Mouse (Mus musculus): ENCODE results near the gene Il12rb1.

Il12rb1 gene

DNA sequence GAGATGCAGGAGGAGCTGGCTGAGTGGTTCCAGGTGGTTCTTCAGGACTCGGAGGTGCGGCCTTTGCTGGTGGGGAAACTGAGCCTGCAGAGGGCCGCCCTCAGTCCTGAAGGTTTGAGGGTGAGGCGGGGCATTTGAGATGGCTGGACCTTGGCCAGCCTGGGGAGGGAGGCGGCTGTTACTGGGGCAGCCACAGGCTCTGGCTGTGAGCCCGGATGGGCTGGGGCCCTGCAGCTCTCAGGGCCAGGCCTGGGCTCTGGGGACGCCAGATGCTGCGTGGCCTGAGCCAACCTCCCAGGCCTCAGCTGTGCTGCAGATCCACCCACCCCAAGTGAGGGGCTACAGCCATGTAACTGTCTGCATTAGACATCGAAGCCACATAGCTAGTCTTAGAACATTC lies 34.4 kb upstream of the Il12rb1 start:
- DNase-seq (ENCODE audit: low read depth, low spot score): no peak

DNA sequence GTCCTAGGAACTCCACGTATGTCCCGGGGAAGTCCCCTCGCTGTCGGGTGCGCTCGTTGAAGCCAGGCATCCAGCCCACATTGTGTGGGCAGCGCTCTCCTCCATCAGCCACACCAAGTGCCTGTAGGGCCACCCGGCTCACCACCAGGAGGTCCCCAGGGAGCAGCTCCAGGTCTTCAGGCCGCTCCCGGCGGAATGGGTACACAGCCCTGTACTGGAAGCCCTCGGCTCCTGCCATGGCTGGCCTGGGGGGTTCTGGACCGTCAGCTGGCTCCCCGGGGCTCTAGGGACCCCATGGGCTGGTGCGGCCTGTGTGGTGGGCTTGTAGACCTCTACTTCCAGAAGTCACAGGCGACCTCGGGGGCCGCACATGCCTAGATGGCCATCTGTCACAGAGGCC lies 33.5 kb upstream of the Il12rb1 start:
- no peak for DNase-seq (ENCODE audit: low read depth, low spot score)

DNA sequence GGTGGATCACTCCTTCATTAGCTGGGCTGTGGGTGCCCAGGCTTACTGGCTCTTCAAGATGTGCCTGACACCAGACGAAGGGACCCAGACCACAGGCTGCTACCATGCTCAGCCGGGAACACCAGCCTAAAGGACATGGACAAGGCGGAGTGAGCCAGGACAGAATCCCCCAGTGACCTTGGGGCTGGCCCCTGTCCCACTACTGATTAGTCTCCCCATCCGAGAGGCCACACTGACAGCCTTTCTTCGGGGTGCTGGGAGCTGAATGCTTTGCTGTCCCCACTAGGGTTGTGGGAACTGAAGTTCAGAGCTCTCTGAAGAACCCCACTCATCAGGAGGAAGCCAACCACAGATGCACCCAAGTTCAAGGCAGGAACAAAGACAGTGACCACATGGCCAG lies 33.0 kb upstream of the Il12rb1 start:
- DNase-seq (ENCODE audit: low read depth, low spot score): no peak

GRCm38 (mm10) chr8:70775851-70776495 lies 32.3 kb upstream of the Il12rb1 start:
- DNase-seq (ENCODE audit: low read depth, low spot score): peak; percentile 41

DNA sequence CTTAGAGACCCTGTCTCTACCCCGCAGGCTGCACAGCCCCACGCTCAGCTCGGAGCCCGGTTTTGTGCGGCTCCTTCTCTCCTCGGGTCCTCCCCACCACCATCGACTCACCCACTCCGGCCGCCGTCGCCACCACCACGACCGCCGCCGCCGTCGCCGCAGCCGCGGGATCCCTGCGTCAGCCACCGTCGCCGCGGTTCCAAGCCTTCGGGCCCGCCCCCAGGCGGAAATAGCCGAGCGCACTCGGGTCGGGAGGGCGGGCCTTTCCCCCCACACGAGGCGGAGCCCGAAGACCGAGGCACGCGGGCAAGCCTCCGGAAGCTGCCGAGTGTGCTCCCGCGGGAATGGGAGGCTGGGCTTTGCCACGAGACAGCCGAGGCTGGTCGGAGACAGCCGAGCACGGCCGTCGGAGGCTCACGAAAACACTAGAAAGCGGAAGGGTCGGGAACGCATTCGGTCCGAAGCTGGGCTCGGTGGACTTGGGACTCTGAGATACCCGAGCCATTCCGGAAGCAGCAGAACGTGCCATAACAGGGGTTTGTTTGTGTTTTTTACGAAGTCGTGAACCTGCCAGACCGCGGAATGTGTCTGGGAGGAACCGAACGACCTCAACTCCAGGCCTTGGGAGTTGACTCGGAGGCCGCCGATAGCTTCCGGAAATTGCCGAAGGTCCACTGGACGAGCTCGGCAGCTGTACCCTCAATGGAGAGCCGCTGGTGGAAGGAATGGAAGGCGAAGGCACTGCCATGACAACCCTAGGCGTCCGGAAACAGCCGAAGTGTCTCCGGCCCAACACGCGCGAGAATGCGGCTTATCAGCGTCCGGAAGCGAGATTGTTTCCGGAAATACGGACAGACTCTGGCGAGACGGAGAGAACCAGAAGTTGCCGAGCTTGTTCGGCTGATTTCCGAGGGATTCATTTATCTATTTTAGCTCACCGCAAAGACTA lies 31.5 kb upstream of the Il12rb1 start, which contains the start of gene Pik3r2:
TSS of gene Pik3r2 (minus strand) at position 218 of the 949 bp plus-strand sequence.
- DNase-seq (ENCODE audit: low read depth, low spot score): peak; percentile 97

DNA sequence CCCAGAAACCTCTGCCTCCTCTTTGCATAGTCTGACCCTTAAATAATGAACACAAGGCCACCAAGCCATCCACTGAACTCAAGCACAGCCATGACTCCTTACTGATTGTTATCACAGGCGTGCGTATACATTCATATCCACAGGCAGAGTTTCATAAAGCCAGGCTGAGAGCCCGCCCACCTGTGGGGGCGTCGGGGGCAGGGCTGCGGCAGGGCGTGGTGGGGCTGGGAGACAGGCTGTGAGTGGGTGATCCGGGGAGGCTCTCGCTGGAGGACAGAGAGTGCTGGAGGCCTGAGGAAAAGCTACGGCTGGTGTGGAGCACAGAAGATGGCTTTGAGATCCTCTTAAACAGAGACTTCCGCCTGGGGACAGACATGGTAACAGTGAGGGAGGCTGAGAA lies 28.2 kb upstream of the Il12rb1 start:
- DNase-seq (ENCODE audit: low read depth, low spot score): no peak

- DNase-seq (ENCODE audit: low read depth, low spot score): no peak
These were observed 21.8 kb upstream of the Il12rb1 start for GRCm38 (mm10) chr8:70786291-70787050.

- DNase-seq (ENCODE audit: low read depth, low spot score): no peak
These were observed 21.2 kb upstream of the Il12rb1 start for GRCm38 (mm10) chr8:70787051-70787445.

- no peak for DNase-seq (ENCODE audit: low read depth, low spot score)
These were observed 20.1 kb upstream of the Il12rb1 start for GRCm38 (mm10) chr8:70787941-70788667.

DNA sequence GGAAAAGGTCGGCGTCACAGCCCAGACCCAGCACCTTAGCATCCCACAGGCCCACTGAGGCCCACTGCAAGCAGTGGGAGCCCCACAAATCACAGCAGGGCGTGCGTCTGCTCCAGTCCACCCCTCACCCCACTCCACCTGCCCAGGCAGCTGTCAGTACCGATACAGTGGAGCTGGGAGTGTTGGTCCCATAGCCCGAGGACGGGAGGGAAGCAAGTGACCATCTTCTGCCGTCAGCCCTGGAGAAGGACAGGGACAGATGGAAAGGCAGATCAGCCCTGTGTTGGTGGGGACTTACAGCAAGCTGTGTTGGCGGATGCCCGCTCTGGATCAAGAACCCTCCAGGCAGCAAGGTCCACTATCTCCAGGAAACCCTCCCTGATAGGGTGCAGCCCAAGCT lies 19.2 kb upstream of the Il12rb1 start:
- no peak for DNase-seq (ENCODE audit: low read depth, low spot score)

- DNase-seq (ENCODE audit: low read depth, low spot score): no peak
These were observed 17.4 kb upstream of the Il12rb1 start for GRCm38 (mm10) chr8:70790846-70791245.

DNA sequence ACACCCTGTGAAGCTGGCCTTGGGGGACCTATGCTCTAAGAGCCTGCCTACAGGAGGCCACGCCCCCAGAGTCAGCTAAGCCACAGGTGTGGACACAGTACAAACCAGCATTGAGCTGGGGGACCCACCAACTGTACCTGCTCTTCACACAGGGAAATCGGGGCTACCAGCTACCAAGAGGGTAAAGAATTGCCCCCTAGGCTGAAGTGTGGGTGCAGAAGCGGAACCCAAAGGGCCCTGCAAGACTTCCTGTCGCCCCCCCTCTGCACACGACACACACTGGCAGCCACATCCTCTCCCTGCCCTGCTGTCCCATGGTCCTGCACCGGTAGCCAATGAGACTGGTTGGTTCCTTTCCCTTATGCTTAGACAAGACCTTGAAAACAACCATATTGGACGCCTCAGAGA lies 17.0 kb upstream of the Il12rb1 start:
- DNase-seq (ENCODE audit: low read depth, low spot score): peak; percentile 86

DNA sequence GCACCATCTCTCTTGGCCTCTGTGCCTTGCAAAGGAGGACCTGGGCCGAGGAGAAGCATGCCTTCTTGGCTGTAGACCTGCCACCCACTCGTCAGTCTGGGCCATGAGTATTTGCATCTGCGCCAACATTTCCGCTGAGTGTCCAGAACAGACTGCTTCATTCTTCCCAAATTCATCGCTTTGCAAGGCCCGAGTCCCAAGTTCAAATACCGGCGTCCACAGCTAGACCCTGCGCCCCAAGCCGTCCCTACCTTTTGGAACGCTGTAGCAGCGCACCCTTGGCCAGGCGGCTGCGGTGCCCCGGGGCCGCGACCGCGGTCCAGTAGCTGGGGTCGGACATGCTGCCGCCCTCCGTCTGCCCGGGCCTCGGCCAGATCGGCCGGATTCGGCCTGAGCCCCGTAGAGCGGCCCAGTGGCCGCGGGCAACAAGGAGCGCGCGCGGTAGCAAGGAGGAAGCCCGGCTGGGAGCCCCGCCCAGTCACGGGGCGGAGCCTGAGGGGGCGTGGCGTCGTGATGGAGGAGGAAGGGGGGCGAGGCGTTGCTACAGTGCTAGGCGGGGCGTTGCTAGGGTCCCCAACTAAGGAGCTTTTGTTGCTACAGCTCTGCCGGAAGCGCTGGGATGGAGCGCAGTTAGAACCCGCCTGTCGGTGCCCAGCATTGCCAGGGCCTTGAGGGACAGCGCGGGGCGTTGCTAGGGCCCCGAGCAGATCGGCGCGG lies 16.1 kb upstream of the Il12rb1 start:
- peak; percentile 99 for DNase-seq (ENCODE audit: low read depth, low spot score)

DNA sequence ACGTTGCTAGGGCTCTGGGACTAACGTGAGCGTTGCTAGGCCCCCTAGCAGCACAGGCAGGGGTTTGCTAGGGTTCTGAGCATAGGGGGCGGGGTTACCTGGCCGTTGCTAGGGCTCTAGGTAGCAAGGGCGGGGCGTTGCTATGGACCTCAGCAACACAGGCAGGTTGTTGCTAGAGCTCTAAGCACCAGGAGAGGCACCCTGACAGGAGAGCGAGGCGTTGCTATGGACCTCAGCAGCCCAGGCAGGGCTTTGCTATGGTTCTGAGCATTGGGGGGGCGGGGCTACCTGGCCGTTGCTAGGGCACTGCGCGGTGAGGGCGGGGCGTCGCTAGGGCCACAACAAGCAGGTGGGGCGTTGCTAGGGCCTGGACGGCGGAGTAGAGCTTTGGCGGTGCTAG lies 15.5 kb upstream of the Il12rb1 start:
- DNase-seq (ENCODE audit: low read depth, low spot score): peak; percentile 92

DNA sequence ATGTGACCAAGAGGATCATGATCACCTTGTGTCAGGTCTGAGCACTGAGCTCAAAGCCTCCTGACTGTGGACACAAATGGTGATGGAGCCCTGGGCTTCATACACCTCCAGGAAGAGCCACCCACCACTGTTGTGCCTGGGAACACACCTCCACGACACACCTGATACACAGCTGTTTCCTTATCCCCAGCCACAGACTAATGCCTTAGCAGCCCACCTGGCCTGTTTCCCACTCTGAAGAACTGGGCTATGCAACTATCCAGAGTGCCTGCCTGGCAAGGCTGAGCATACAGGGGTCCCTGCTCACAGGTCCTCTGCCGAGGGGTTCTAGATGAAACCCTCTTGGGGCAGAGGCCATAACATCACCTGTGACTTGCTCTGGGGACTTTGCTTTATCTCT lies 14.0 kb upstream of the Il12rb1 start:
- no peak for DNase-seq (ENCODE audit: low read depth, low spot score)

DNA sequence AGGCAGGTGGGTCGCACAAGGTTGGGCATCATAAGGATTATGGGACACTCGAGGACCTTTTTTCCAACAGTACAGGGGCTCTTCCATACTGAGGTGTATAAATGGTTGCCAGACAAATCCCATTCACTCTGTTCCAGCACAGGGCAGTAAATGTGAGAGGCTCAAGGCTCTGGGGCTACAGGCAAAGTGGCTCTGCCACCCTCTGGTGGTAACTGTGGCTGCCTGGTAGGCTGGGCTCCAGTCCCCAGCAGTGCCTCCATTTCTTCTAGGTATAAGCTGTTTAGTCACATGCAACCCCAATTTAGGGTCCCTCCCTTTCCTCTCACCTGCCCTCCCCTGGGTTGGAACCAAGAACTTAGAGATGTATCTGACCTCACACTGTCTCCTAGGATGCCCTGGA lies 12.9 kb upstream of the Il12rb1 start:
- DNase-seq (ENCODE audit: low read depth, low spot score): no peak

DNA sequence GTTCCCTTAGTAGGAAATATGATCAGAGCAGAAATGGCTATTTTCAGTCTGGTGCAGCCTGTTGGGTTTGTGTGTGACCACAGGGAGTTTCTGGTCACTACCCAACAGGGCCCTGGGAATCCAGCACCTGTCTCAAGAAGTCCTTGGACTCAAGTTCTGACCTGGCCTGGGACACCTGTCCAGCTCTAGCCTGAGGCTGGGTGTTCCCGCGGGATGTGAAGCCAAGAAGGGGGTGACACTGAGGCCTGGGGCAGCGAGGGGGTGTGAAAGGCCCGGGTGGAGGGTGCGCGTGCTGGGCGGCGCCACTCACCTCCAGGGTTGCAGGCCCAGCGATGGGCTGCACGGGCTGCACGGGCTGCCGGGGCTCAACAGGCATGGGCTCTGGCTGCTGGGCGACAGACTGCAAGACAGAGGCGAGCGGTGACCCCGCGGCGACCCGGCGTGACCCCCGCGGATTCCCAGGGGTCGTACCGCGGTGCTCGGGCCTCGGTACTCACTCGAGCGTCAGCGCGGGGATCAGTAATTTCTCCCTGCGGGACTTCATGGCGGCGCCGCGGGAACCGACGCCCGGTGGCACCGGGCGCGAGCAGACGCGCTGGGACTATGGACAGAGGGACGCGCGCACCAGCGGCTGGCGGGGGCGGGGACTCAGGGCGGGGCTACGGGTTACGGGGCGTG lies 11.7 kb upstream of the Il12rb1 start:
- DNase-seq (ENCODE audit: low read depth, low spot score): no peak

- peak; percentile 91 for DNase-seq (ENCODE audit: low read depth, low spot score)
These were observed 10.9 kb upstream of the Il12rb1 start for GRCm38 (mm10) chr8:70797081-70798070.

GRCm38 (mm10) chr8:70798281-70798680 lies 10.0 kb upstream of the Il12rb1 start:
- DNase-seq (ENCODE audit: low read depth, low spot score): no peak

Measured in CD4-positive, CD25-positive, alpha-beta regulatory T cell, adult 2 months (primary cell).